Mouse (Mus musculus) cortical plate, adult 2 months (tissue): ENCODE data around the gene Pde4c. TPM values are rescaled to one million over a fixed set of nuclear protein-coding genes. Genes with fewer than 3 reads are reported as not detected.

Experiments used
- H3K27ac ChIP-seq: fragments of 200-500 bp; 2 replicates; pipeline ENCODE4 v1.5.1; 2012; ENCODE audit warnings: low read length, control low read depth, inconsistent platforms; ENCODE audit not compliant: insufficient read depth
- H3K4me1 ChIP-seq: fragments of 200-500 bp; 2 replicates; pipeline ENCODE4 v1.6.1; 2011; ENCODE audit warnings: low read length; ENCODE audit not compliant: control insufficient read depth, insufficient read depth
- H3K4me3 ChIP-seq: fragments of 200-500 bp; 2 replicates; pipeline ENCODE4 v1.5.1; 2011; ENCODE audit warnings: mild to moderate bottlenecking, low read length, control low read depth; ENCODE audit not compliant: insufficient read depth
- CTCF ChIP-seq: fragments of 200-500 bp; IDR thresholded peaks from 2 replicates; pipeline ENCODE4 v1.5.1; 2011; ENCODE audit warnings: mild to moderate bottlenecking, control low read depth, low read length; ENCODE audit not compliant: insufficient read depth; ENCODE audit errors: extremely low read depth
- POLR2A ChIP-seq: fragments of 200-500 bp; IDR thresholded peaks from 2 replicates; pipeline ENCODE4 v1.6.1; 2011; ENCODE audit warnings: mild to moderate bottlenecking, low read length, control low read depth; ENCODE audit not compliant: insufficient read depth; ENCODE audit errors: extremely low read depth
- polyA plus RNA-seq: library from polyadenylated mRNA; depleted of rRNA; stranded (reverse); fragments of >200 nt; gene quantifications from 2 replicates; pipeline ENCODE4 v1.2.3, GENCODE M21; 2012

Pde4c gene
- polyA plus RNA-seq, 1 experiment: 4.8 TPM

GRCm38 (mm10) chr8:70718297-70718696 is 5.2 kb upstream of the Pde4c start, which contains the start of gene Gm3336:
Gm3336 (plus strand) TSS chr8:70718543.
- H3K4me3 ChIP-seq: no peak within 1 kb of the TSS
- TF ChIP-seq POLR2A: no peak
- TF ChIP-seq CTCF: peak; percentile 61
- no peaks in the 10 kb centered on the region for H3K4me1 ChIP-seq
- H3K27ac ChIP-seq: no peak within 1 kb of the TSS

DNA sequence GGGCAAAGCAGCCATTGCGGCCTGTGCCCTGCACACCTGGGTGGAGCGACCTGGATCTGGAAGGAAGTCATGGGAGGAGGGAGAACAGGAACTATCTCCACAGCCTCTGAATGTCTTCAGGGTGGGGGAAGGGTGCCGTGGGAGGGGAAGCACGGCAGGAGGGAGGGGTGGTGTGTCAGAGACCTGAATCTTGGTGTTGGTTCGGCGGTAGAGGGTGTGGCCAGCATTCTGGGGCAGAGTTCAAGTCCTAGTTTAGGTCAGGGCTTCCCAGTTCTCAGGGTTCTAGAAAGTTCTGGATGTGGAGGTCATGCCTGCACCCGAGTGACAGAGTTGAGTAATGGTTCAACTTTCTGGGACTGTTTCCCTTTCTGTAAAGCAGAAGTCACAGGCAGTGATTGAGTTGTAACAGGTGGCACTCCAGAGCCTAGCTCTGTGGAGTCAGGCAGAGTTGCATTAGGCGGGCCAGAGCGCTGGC is 3.7 kb upstream of the Pde4c start:
- Histone ChIP-seq H3K4me3 (no peak overlapping the region), H3K4me1 (no peaks in the 10 kb centered on the region), H3K27ac (no peak overlapping the region)
- TF ChIP-seq POLR2A (no peak), CTCF (no peak)

DNA sequence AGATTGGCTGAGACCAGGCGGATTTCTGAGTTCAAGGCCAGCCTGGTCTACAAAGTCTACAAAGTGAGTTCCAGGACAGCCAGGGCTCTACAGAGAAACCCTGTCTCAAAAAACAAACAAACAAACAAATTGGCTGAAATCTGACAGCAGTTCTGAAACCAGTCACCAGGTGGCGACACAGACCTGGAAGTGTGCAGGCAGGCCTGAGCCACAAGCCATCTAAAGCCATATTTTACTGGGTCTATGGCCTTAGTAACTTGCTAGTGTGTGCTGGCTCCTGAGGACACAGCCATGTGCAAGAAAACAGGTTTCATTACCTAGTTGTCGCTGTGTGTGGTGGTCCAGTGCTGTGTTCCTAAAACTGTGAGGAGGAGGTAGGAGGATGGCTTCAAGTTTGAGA is 2.8 kb upstream of the Pde4c start:
- Histone ChIP-seq H3K4me1 (no peaks in the 10 kb centered on the region), H3K4me3 (no peak overlapping the region), H3K27ac (no peak overlapping the region)
- TF ChIP-seq POLR2A (no peak), CTCF (peak; percentile 92)

DNA sequence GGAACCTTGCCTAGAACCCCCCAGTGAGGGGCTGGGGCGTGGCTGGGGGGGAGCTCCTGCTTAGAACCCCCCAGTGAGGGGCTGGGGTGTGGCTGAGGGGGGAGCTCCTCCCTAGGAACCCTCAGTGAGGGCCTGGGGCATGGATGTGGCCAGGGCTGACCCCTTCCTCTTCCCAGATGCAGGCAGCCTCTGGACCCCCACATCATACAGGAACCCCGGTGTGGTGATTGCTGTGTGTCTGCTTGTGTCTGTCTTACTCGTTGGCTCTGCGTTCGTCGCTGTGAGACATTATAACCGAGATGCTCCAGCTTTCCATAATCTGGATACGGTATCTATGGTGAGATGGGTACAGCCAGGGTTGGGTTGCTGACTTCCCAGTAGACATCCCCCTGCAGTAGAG is 1.9 kb upstream of the Pde4c start:
- no peak overlapping the region for H3K27ac ChIP-seq
- H3K4me1 ChIP-seq: no peaks in the 10 kb centered on the region
- TF ChIP-seq CTCF (no peak), POLR2A (no peak)
- no peak overlapping the region for H3K4me3 ChIP-seq

DNA sequence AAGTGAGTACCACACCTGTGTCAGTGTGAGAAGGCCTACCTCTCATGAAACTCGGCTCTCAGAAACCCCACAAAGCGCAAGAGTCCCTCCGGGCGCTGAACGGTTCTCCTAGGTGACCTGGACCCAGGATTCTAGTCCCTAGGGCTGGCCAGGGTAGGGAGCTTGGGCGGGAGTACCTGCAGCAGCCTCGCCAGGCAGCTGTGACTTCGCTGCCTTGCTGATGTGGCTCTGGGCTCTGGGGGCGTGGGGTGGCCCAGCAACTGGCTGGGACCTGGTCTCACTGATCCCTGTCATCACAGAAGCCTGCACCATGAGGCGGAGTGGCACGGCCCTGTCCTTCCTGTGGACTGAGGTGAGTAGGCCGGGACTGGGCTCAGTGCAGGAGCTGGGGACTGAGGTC is 696 bp downstream of the Pde4c start:
- no peaks in the 10 kb centered on the region for H3K4me1 ChIP-seq

GRCm38 (mm10) chr8:70725792-70726447 is 2.4 kb downstream of the Pde4c start:
- H3K27ac ChIP-seq: no peak overlapping the region
- no peak for TF ChIP-seq POLR2A
- TF ChIP-seq CTCF: no peak
- H3K4me1 ChIP-seq: no peaks in the 10 kb centered on the region
- no peak overlapping the region for H3K4me3 ChIP-seq

More for the DNA sequence above, 696 bp downstream of the Pde4c start:
- Histone ChIP-seq H3K27ac (no peak overlapping the region), H3K4me3 (no peak overlapping the region)
- TF ChIP-seq POLR2A (no peak), CTCF (no peak)

GRCm38 (mm10) chr8:70726721-70727120 is 3.2 kb downstream of the Pde4c start:
- Histone ChIP-seq H3K4me3 (no peak overlapping the region), H3K4me1 (no peaks in the 10 kb centered on the region), H3K27ac (no peak overlapping the region)
- TF ChIP-seq CTCF (no peak), POLR2A (no peak)

DNA sequence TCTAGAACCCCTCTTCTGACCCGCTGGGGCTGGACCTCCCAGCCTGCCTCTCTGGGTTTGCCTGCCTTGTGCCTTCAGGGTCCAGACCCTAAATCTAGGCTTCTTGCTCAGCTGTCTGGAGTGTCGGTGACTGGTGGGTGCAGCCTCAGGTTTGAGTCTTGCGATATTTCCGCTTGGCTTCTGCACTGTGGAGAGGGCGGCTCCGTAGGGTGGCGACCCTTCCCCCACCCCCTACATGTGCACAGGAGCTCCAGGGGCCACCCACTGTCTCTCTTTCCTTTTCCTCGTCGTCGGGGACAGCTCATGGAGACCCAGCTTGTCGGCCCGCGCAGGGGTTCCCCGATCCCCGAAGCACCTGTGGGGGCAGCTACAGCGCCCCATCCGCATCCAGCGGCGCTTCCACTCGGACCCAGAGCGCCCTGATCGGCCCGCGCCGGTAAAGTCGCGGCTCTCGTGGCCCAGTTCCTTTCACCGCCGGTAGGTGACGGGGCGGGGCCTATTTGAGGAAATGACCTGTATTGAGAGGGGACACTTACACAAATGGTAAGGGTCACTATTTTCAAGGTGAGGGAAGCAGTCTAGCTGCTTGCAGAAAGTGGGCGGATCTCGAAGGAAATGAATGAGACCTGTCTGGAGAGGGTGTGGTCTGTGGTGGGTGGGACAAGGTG is 6.4 kb downstream of the Pde4c start:
- TF ChIP-seq CTCF: no peak
- no peak for TF ChIP-seq POLR2A
- Histone ChIP-seq H3K27ac (no peak overlapping the region), H3K4me1 (no peaks in the 10 kb centered on the region), H3K4me3 (no peak overlapping the region)

GRCm38 (mm10) chr8:70730956-70731355 is 7.4 kb downstream of the Pde4c start:
- TF ChIP-seq CTCF: no peak
- no peak for TF ChIP-seq POLR2A
- H3K27ac ChIP-seq: no peak overlapping the region
- no peak overlapping the region for H3K4me3 ChIP-seq
- no peaks in the 10 kb centered on the region for H3K4me1 ChIP-seq

DNA sequence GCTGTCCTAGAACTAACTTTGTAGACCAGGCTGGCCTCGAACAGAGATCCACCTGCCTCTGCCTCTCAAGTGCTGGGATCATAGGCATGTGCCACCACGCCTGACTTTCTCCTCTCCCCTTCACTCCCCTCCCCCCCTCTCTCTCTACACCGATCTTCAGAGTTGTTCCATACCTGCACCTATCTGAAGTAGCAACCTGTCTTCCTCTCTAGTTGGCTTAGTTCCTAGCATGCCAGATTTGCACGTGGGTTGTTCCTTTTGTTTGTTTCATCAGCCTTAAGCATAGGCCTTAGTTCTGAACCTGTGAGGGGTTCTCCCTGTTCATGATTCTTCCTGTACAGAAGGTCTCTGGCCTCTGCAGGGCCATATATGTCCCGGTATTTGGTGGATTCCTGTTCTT is 14.2 kb downstream of the Pde4c start:
- Histone ChIP-seq H3K4me1 (no peaks in the 10 kb centered on the region), H3K27ac (no peak overlapping the region), H3K4me3 (no peak overlapping the region)
- no peak for TF ChIP-seq CTCF
- no peak for TF ChIP-seq POLR2A
